Mouse (Mus musculus): ENCODE results near the gene Ccdc177. TPM values are rescaled to one million over a fixed set of nuclear protein-coding genes. Genes with fewer than 3 reads are reported as not detected.

Gene Ccdc177
- total RNA-seq, 2 experiments from 2014 or later: not detected

DNA sequence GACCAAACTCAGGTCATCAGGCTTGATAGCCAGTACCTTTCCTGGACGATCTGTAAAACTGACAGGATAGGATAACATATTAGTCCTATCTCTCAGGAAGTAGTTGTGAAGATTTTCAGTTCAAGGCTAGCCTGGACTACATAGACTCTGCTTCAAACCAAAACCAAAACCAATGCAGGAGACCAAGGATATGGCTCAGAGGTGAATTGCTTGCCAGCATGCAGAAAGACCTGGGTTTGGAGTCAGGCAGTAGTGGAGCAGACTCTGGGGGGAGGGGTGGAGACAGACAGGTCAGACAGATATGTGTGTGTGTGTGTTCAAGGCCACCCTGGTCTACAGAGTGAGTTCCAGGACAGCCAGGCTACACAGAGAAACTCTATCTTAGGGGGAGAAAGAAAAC lies 26.1 kb upstream of the Ccdc177 start:
- ATAC-seq (replicated peaks; ENCODE audit: poor library complexity, severe bottlenecking): no peak

DNA sequence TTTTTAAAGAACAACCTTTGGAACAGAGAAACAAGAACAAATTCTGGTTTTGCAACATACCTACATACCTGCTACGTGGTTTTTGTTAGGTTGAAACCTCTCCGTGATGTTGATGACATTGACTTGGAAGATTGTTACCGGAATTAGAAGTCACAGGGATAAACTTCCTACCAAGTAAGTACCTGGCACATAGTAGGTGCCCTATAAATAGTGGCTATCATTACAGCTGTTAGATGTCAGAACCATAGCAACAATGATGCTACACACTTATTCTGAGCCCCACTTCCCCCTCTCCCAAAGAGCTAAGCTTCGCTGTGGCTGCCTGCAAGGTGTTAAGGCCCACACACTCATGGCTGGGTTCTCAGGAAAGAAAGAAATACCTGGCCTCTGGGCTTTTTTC lies 25.1 kb upstream of the Ccdc177 start:
- ATAC-seq (replicated peaks; ENCODE audit: poor library complexity, severe bottlenecking): no peak

DNA sequence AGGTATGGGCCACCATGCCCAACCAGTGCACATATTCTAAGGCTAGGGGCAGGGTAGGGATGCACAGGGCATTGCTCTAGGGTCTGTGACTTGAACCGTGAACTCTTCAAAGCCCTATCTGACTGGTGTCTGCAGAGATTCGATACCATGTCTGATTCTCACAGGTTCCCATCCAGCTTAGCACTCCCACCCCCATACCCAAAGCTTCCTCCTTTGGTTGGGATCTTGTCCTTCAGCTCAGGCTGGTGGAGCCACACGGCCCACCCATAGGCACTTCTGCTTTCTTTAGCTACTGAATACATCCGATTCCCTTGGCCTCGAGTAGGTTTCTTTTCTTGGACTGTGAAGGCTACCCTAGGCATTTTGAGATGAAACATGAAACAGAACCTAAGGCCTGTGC lies 24.5 kb upstream of the Ccdc177 start:
- ATAC-seq (replicated peaks; ENCODE audit: poor library complexity, severe bottlenecking): peak; percentile 97

DNA sequence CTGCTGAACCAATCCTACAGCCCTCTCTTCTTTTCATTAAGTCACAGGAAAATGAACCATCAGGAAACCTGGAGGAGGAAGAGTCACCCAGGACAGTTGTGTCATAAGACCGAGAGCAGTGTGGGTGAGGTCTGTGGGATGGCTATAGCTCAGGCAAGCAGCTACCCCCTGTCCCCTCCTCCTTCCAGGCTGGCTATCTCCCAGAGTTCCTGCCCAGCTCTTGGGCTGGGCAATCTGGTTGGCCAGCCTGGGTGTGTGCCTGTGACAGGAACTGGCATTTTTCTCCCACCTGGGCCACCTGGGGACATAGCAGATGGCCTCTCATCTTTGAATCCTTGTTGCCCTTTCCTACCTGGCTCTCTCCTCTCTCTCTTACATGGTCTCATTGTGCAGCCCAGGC lies 23.4 kb upstream of the Ccdc177 start:
- no peak for ATAC-seq (replicated peaks; ENCODE audit: poor library complexity, severe bottlenecking)

DNA sequence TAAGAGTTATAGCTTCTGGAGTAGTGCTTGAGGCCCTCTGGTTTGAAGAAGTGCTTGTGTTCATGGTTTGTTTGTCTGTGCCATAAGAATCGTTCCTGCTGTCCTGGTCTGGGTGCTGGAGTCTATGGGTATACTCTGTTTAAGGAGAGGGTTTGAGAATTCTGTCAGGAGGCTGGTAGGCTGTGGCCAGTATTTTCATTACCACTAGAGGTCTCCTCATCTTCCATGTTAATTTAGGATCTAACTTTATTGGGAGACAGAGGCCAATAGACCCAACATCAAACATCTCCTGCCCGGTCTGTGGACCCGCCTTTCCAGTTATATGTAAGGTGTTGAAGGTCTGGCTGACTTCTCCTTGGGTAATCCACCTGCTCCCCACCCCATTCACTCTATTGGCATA lies 22.4 kb upstream of the Ccdc177 start:
- no peak for ATAC-seq (replicated peaks; ENCODE audit: poor library complexity, severe bottlenecking)

DNA sequence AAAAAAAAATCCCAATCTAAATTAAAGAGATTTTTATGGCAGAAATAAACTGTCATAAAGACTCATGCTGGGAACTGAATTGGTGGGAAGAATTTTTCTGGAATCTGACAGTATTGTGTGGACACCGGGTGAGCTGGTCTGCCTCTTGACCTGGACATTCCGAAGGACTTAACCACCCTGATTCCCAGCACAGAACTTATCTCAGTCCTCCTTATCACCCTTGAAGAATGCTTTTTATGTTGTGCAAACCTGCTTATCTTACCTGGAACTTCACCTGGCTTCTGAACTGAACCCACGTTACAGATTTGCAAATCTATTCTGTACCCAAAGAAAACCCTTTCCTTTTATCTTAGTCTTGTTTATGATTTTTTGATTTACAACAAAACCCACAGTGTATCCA lies 21.7 kb upstream of the Ccdc177 start:
- no peak for ATAC-seq (replicated peaks; ENCODE audit: poor library complexity, severe bottlenecking)

DNA sequence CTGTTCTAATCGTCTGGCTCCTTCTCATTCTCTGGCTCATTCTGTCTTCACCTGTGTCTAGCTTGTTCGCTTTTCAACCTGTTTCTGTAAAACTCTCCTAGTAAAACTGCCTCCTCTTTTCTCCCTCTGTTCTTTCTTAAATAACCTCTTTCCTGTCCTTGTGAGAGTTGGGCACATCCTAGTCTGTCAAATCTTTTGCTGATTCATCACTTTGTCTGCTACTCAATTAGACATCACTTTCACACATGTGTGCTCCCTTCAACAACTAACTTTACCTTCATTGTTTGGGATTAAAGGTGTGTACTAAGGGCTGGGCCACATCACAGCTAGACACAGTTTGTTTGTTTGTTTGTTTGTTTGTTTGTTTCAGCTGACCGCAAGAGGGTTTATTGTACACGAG lies 19.3 kb upstream of the Ccdc177 start:
- no peak for ATAC-seq (replicated peaks; ENCODE audit: poor library complexity, severe bottlenecking)

DNA sequence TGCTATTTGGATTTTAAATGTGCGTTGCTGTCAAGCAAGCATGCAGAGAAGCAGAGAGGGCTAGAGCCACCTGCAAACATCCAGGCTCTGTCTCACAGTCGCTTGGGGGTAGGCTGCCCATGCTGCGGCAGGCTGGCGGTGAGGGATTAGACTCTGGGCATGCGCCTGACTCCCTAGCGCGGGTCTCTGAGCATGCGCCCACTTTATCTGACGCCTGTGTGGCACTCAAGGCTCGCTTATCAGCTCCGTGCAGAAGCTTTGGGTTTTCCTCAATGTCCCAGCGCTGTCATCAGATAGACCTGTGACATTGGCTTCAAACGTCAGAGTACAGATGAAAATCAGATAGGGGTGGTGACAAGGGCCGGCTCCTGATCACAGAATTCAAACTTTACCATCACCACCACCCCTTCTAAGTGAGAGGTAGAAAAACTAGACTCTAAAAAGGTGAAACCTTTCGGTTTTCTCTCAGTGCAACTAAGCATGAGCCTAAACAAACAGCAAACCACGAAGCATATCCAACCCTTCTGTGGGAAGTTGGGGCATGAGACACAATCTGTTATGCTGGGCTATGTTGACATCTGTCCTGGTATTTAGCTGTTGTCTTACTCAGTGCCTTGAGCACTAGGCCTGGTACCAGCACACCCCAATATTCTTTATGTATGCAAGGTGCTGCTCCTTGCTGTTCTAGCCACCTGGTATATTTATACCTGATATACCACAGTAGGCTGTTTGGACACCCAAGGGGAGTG lies 17.9 kb upstream of the Ccdc177 start:
- ATAC-seq (replicated peaks; ENCODE audit: poor library complexity, severe bottlenecking): peak; percentile 73

DNA sequence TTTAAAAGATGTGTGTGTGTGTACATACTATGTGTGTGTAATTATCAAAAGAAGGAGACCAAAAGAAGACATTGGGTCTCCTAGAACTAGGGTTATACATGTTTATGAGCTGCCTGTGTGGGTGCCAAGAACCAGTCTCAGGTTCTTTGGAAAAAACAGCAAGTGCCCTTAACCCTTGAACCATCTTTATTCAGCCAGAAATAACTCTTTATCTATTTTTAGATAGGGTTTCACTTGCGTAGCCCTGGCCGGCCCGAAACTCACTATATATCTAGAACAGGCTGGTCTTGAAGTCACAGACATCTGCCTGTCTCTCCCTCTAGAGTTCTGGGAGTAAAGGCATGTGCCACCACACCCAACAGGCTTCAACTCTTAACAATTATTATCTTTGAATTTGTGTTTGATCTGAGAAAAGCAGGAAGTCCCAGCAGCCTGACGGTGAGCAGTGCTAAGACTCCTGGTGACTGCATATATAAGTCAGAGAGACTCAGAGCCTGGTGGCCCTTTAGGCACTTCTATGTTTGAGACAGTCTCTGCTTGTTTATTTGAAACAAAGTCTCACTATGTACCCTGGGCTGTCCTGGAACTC lies 15.7 kb upstream of the Ccdc177 start:
- ATAC-seq (replicated peaks; ENCODE audit: poor library complexity, severe bottlenecking): no peak

DNA sequence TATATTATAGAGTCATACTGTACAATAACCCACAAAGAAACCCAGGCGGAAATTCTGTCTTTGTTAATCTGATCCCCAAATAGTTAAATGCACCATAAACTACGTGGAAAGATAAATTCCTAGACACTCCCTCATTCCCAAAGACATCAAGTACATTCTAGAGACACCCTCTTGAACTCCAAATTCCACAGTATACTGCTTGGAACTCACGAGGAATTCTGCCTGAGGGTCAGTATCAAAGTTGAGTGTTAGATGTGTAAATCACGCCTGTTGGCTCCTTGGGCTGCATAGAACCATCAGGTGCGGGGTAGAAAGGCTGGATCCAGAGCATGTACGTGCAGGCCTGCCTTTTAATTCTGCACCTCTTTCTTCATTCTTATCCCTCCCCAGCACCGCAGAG lies 14.3 kb upstream of the Ccdc177 start:
- ATAC-seq (replicated peaks; ENCODE audit: poor library complexity, severe bottlenecking): no peak

DNA sequence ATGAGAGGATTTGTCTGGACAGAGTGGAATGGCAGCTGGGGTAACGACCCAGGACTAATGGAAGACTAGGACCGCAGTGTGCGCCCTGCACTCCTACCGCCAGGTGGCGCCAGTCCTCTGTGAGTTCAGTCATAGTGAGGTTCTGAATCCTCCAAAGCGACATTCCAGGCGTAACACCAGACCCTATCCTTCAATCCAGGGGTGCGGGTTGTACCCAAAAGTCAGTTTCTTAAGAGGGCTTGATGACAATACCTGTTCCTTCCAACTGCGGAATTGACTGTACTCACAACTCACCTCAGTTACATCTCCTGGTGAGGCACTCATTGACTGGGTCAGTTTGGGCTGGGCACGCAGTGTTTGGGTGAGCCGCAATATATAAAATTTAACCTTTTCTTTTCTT lies 9.2 kb upstream of the Ccdc177 start:
- ATAC-seq (replicated peaks; ENCODE audit: poor library complexity, severe bottlenecking): peak; percentile 93

DNA sequence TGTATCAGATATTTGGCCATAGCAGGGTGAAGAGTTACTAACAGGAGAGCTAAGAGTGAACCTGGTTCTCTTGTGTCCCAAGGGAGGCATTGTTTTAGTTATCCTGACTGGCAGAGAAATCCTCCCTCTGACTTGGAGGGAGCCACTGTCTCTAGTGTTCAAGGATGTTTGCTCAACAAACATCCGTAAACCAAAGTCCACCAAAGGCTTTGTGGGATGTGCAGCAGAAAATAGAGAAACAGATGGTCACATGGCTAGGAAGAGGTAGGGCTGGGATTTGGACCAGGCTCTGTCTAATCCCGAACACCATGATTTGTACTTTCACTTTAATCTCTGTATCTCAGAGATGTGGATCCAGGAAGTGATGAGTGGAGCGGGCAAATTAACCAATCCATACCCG lies 3.6 kb upstream of the Ccdc177 start:
- ATAC-seq (replicated peaks; ENCODE audit: poor library complexity, severe bottlenecking): no peak

DNA sequence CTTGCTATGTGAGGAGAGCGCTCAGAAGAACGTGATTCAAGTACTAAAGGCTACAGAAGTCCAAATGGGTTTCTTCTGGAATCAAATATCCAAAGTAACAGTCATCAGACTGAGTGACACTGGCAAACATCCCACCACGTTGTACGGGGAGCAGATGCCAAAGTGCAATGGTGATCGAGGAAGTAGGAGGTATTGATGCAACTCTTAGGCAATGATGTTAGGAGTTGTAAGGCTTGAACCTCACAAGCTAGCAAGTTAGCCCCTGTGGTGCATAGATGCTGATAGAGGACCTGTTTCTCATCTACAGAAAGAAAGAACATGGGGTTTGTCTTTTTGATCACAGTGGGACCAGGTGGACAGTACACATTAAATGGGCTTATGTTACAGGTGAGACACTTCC lies 2.5 kb upstream of the Ccdc177 start:
- ATAC-seq (replicated peaks; ENCODE audit: poor library complexity, severe bottlenecking): peak; percentile 44; the same call in 1 of the 2 replicates

DNA sequence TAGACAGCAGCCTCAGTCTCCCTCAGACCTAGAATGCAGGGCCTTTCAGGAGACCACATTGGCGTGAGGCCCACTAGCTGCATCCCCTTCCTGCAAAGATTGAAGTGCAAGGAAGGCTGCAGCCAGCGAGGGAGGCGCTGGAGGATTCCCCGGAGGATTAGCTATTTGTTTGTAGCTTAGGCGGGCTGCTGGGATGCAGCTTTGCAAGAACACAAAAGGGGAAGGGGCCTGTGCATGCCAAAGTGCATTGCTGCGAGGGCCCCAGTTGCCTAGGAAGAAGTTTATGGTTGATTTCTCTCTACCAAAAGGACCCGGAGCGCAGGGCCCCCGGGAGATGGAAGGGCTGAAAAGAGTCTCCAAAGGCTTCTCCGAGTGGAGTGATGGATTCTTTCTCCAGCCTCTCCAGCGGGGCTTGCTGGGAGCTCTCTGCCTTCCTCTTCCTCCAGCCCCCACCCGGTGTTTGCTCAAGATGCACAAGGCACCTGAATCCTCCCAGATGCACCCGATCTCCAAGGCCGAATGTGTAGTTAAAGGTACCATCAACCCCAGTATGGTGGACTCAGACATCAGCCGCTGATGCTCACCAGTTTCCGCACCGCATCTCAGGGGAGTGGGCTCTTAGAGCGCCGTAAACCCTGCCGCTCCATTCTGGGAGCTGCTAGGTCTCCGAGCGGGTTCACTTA lies 633 bp downstream of the Ccdc177 start:
- ATAC-seq (replicated peaks; ENCODE audit: poor library complexity, severe bottlenecking): no peak

DNA sequence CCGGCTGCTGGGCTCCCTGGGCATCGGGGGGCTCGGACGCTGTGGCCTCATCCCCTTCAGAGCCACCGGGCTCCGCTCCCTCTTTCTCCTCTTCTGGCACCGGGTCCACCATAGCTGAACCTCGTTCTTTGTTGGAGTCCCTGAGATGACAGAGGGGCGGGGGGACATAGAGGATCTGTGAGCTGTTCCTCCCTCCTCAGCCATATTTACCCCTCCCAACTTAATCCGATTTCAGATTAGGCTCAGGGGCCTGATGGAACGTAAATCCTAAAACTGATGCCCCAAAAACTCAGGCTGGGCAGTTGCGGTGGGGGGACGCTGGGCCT lies 1.1 kb downstream of the Ccdc177 start:
- no peak for ATAC-seq (replicated peaks; ENCODE audit: poor library complexity, severe bottlenecking)

DNA sequence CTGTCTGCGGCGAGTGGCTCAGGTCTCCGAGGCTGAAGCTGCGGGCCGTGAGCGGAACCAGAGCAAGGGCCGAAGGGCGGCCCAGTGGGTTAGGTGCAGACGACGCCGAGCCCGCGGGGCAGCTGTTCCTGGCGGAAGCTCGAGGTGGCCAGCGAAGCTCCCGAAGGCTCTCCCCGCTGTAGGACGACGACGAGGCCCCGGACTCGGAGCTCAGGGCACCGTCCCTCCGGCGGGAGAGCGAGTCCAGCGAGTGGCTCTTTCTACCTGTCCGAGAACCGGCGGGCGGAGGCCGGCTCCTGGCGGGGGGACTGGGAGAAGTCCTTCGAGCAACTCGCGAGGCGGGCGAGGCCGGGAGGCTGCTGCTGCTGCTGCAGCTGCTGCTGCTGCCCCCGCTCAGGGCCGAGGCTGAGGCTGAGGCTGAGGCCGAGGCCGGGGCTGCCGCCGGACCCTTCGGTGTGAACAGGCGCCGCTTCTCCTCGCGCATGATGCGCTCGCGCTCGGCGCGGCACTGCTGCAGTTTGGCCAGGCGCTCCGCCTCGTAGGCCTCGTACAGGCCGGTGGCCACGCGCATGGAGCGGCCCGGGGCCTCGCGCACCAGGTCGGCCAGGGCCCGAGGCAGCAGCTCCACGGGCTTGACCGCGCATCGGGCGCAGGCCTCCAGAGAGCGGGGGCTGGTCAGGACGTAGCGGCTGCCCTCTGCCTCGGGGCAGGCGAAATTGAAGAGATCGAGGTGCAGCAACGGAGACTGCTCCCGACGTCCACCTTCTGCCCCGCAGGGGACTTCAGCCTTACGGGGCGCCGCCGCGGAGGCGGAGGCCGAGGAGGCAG lies 1.7 kb downstream of the Ccdc177 start:
- no peak for ATAC-seq (replicated peaks; ENCODE audit: poor library complexity, severe bottlenecking)

DNA sequence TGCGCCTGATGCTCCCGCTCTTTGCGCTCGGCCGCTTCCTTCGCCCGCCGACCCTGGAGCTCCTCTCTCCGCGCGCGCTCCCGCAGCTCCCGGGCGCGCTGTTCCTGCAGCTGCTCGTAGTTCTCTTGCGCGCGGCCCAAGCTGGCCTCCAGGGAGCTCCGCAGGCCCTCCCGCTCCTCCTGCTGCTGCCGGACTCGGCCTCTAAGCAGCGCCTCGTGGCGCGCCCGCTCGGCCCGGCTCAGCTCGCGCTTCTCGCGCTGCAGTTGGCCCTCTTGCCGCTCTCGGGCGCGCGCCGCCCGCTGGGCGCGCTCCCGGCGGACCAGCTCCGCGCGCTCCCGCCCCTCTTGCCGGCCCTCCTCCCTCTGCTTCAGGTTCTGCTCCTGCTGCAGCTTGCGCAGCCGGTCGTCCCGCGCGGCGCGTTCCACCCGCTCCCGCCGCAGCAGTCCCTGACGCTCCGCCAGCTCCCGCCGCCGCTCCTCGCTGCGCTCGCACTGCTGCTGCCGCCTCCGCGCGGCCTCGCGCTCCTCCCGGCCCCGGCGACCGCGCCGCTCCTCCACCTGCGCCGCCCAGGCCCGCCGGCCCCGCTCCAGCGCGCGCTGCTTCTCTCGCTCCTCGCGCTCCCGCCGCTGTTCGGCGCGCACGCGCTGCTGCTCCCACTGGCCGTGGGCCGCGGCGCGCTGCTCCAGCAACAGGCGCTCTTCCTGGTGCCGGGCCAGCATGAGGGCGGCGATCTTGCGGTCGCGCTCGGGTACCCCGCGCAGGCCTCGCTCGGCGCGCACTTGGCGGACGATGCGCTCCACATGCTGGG lies 2.5 kb downstream of the Ccdc177 start:
- ATAC-seq (replicated peaks; ENCODE audit: poor library complexity, severe bottlenecking): peak; percentile 50

DNA sequence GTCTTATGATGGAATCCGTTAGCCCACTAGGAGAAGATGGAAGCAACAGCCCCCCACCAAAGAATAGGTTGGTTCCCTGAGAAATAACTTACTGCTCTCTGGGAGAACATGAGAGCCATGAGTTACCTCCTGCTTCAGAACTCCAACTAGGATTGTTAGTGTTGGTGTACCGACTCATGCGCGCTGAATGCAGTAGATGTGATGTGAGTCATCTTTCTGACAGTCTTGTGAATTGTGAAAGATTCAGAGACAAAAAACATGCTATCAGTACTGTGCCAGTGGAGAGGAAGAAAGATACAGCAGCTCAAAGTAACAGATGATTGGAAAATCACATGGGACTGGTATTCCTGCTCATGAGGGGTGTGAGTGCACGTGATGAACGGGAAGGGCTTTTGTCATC lies 8.9 kb downstream of the Ccdc177 start:
- ATAC-seq (replicated peaks; ENCODE audit: poor library complexity, severe bottlenecking): no peak

DNA sequence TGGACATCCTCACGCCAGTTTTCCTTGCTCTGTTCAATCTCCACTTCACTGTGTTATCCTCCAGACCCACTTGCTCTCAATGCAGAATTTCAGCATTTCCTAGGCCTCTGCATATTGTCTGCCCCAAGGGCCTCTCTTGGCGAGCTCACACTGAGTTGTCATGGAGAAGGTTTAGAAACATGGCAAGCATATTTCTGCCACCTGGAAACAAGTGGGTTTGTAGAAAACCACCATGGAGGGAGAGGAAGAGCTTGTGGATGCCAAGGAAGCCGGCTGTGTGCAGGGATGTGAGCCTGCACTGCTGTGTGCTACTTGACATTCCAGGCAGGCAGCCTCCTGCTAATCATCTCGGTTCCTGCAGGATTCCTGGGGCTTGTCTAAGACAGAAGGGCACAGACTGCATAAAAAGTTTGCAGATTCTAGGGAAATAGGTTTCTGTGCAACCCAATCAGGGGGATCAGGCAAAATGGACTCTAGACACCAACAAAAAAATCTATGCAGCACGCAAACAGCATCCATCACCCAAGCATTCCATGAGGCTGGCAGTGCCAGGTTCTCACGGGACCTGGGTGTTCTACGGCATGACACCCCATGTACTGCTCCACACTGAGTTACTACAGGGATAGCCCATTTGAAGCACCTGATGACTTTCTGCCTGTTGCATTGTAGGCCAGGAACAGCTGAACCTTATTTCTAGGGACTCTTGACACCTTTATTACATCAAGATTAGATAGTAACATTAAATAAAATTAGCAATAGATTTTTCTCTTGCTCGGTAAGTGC lies 14.3 kb downstream of the Ccdc177 start:
- no peak for ATAC-seq (replicated peaks; ENCODE audit: poor library complexity, severe bottlenecking)

Measured in granulocyte monocyte progenitor cell, adult 5-6 weeks (primary cell).